12 mouse cellular contexts compared by ENCODE assay signal in genomic region chr8:70278175-70278574, GRCm38 (mm10). TPM values are rescaled to one million over a fixed set of nuclear protein-coding genes. Genes with fewer than 3 reads are reported as not detected.
DNase-seq lines count a peak whose midpoint lies in the region; ATAC-seq lines count a peak whose summit lies in the region.
"Had no signal": no experiment of that assay in that cellular context is flagged by ENCODE, and none has a peak within 500 bp of the region (broad histone marks: within the 10 kb centered on the region; RNA-seq: fewer than 3 reads in every experiment).

No protein-coding gene starts in this region.

- no peaks in the 10 kb centered on the region for H3K9me3 ChIP-seq in heart, embryonic 13.5 days
- no peaks in the 10 kb centered on the region for H3K9me3 ChIP-seq in lung, embryonic 16.5 days (ENCODE audit: control insufficient read depth, low read length)
- no peaks in the 10 kb centered on the region for H3K9me3 ChIP-seq in embryonic facial prominence, embryonic 13.5 days
- H3K9me3 ChIP-seq in liver, embryonic 13.5 days (replicated peaks) = no peaks in the 10 kb centered on the region
- H3K9me3 ChIP-seq: embryonic facial prominence, embryonic 15.5 days; kidney, embryonic 15.5 days had no signal

- no peaks in the 10 kb centered on the region for H3K36me3 ChIP-seq in heart, embryonic 13.5 days
- H3K36me3 ChIP-seq in lung, embryonic 16.5 days (ENCODE audit: control insufficient read depth, insufficient read depth, low read length) = no peaks in the 10 kb centered on the region
- H3K36me3 ChIP-seq in embryonic facial prominence, embryonic 13.5 days = no peaks in the 10 kb centered on the region
- H3K36me3 ChIP-seq in liver, embryonic 13.5 days = no peaks in the 10 kb centered on the region
- H3K36me3 ChIP-seq: embryonic facial prominence, embryonic 15.5 days; kidney, embryonic 15.5 days had no signal

- DNase-seq in heart, postnatal 14 days = no peak
- DNase-seq in lung, postnatal 10 days = no peak
- DNase-seq in liver, embryonic 13.5 days = no peak
- DNase-seq in thymus, postnatal 36 days = no peak
- no peak for DNase-seq in testis, postnatal 10 days (ENCODE audit: low spot score)
- DNase-seq: cerebellum, adult 11-12 months; gastrocnemius, postnatal 10 days had no signal

- H3K27ac ChIP-seq in heart, embryonic 13.5 days (replicated peaks) = no peak overlapping the region; the same call in 1 of the 2 replicates
- no peak overlapping the region for H3K27ac ChIP-seq in lung, embryonic 16.5 days (ENCODE audit: low read length)
- H3K27ac ChIP-seq in embryonic facial prominence, embryonic 13.5 days = no peak overlapping the region
- H3K27ac ChIP-seq in liver, embryonic 13.5 days = peak overlapping the region; percentile 49; the same call in 1 of the 2 replicates
- H3K27ac ChIP-seq: embryonic facial prominence, embryonic 15.5 days had no signal

- peaks cover 49% of the 10 kb centered on the region for H3K4me1 ChIP-seq in heart, embryonic 13.5 days
- peaks cover 7% of the 10 kb centered on the region; the same call in 1 of the 2 replicates for H3K4me1 ChIP-seq in lung, embryonic 16.5 days (replicated peaks; ENCODE audit: control insufficient read depth, insufficient read depth, low read length)
- H3K4me1 ChIP-seq in embryonic facial prominence, embryonic 13.5 days = peaks cover 6% of the 10 kb centered on the region; the same call in 1 of the 2 replicates
- peaks cover 72% of the 10 kb centered on the region for H3K4me1 ChIP-seq in liver, embryonic 13.5 days (replicated peaks)

- no peak for ATAC-seq in heart, embryonic 13.5 days (ENCODE audit: extremely low read depth, insufficient number of reproducible peaks, low FRiP score, low TSS enrichment)
- no peak for ATAC-seq in lung, embryonic 16.5 days (ENCODE audit: low read depth)
- no peak for ATAC-seq in embryonic facial prominence, embryonic 13.5 days (ENCODE audit: insufficient number of reproducible peaks, insufficient read depth, low FRiP score, low TSS enrichment, low read depth)
- ATAC-seq in liver, embryonic 13.5 days (ENCODE audit: low read depth) = no peak

- H3K9ac ChIP-seq in heart, embryonic 13.5 days = peak overlapping the region; percentile 59
- peak overlapping the region; percentile 30; the same call in 1 of the 2 replicates for H3K9ac ChIP-seq in lung, embryonic 16.5 days (ENCODE audit: low read length)
- H3K9ac ChIP-seq in embryonic facial prominence, embryonic 13.5 days = peak overlapping the region; percentile 36; the same call in 1 of the 2 replicates
- H3K9ac ChIP-seq in liver, embryonic 13.5 days = peak overlapping the region; percentile 12; the same call in 1 of the 2 replicates
- H3K9ac ChIP-seq: embryonic facial prominence, embryonic 15.5 days; kidney, embryonic 15.5 days had no signal

- 61% methylated on average over 15 of the region's 15 CpGs for WGBS in heart, embryonic 13.5 days
- WGBS in lung, embryonic 16.5 days = 52% methylated on average over 15 of the region's 15 CpGs
- 65% methylated on average over 15 of the region's 15 CpGs for WGBS in embryonic facial prominence, embryonic 13.5 days
- WGBS in liver, embryonic 13.5 days (ENCODE audit: insufficient replicate concordance) = 41% methylated on average over 15 of the region's 15 CpGs

- H3K27me3 ChIP-seq in heart, embryonic 13.5 days (replicated peaks) = no peaks in the 10 kb centered on the region
- no peaks in the 10 kb centered on the region for H3K27me3 ChIP-seq in lung, embryonic 16.5 days (ENCODE audit: control insufficient read depth, insufficient read depth, low read depth, low read length)
- no peaks in the 10 kb centered on the region for H3K27me3 ChIP-seq in embryonic facial prominence, embryonic 13.5 days
- H3K27me3 ChIP-seq in liver, embryonic 13.5 days = peaks cover 3% of the 10 kb centered on the region; the same call in 1 of the 2 replicates
- H3K27me3 ChIP-seq: embryonic facial prominence, embryonic 15.5 days; kidney, embryonic 15.5 days had no signal

- H3K4me3 ChIP-seq in heart, embryonic 13.5 days = no peak overlapping the region
- no peak overlapping the region for H3K4me3 ChIP-seq in lung, embryonic 16.5 days (ENCODE audit: low read length)
- H3K4me3 ChIP-seq in embryonic facial prominence, embryonic 13.5 days = no peak overlapping the region
- peak overlapping the region; percentile 24 for H3K4me3 ChIP-seq in liver, embryonic 13.5 days (replicated peaks)
- H3K4me3 ChIP-seq: embryonic facial prominence, embryonic 15.5 days; kidney, embryonic 15.5 days had no signal

- intact Hi-C loops in heart, postnatal 14 days (cut with DNase I) = no loop called here

- peak overlapping the region; percentile 7; the same call in 1 of the 2 replicates for H3K4me2 ChIP-seq in heart, embryonic 13.5 days
- H3K4me2 ChIP-seq in lung, embryonic 16.5 days (ENCODE audit: low read depth, low read length) = no peak overlapping the region
- H3K4me2 ChIP-seq in embryonic facial prominence, embryonic 13.5 days = no peak overlapping the region
- peak overlapping the region; percentile 27; the same call in 1 of the 2 replicates for H3K4me2 ChIP-seq in liver, embryonic 13.5 days
- H3K4me2 ChIP-seq: embryonic facial prominence, embryonic 15.5 days; kidney, embryonic 15.5 days had no signal

RNA-seq across cellular contexts. Expression of gene Homer3, which starts 4.5 kb away (rescaled TPM):
- 34.1 and 37.2 TPM in 2 replicates for polyA plus RNA-seq in heart, embryonic 13.5 days (2015; fragmentation: Nextera tagmentation; extraction: Ambion mirVana)
- total RNA-seq in heart, postnatal 14 days (2021) = 10 to 100 TPM; 16.6 to 18.0 TPM
- 60.0 and 66.8 TPM in 2 replicates for polyA plus RNA-seq in lung, embryonic 16.5 days (2015; fragmentation: Nextera tagmentation; extraction: Ambion mirVana)
- polyA plus RNA-seq in embryonic facial prominence, embryonic 13.5 days (2015; fragmentation: Nextera tagmentation; extraction: Ambion mirVana) = 47.3 and 57.5 TPM in 2 replicates
- polyA plus RNA-seq in liver, embryonic 13.5 days (2015; fragmentation: Nextera tagmentation; extraction: Ambion mirVana) = 8.6 and 9.4 TPM in 2 replicates

RNA-seq across cellular contexts. Expression of gene Ddx49, which starts 24.1 kb away (rescaled TPM):
- 32.6 and 34.1 TPM in 2 replicates for polyA plus RNA-seq in heart, embryonic 13.5 days (2015; fragmentation: Nextera tagmentation; extraction: Ambion mirVana)
- 10 to 100 TPM; 28.9 to 29.0 TPM for total RNA-seq in heart, postnatal 14 days (2021)
- 39.6 and 44.8 TPM in 2 replicates for polyA plus RNA-seq in lung, embryonic 16.5 days (2015; fragmentation: Nextera tagmentation; extraction: Ambion mirVana)
- polyA plus RNA-seq in embryonic facial prominence, embryonic 13.5 days (2015; fragmentation: Nextera tagmentation; extraction: Ambion mirVana) = 54.4 and 58.3 TPM in 2 replicates
- 32.4 and 34.1 TPM in 2 replicates for polyA plus RNA-seq in liver, embryonic 13.5 days (2015; fragmentation: Nextera tagmentation; extraction: Ambion mirVana)

RNA-seq across cellular contexts. Expression of gene Cope, which starts 24.1 kb away (rescaled TPM):
- 294 and 344 TPM in 2 replicates for polyA plus RNA-seq in heart, embryonic 13.5 days (2015; fragmentation: Nextera tagmentation; extraction: Ambion mirVana)
- total RNA-seq in heart, postnatal 14 days (2021) = 100 to 1,000 TPM; 160 to 164 TPM
- 325 and 349 TPM in 2 replicates for polyA plus RNA-seq in lung, embryonic 16.5 days (2015; fragmentation: Nextera tagmentation; extraction: Ambion mirVana)
- polyA plus RNA-seq in embryonic facial prominence, embryonic 13.5 days (2015; fragmentation: Nextera tagmentation; extraction: Ambion mirVana) = 315 and 327 TPM in 2 replicates
- 170 and 197 TPM in 2 replicates for polyA plus RNA-seq in liver, embryonic 13.5 days (2015; fragmentation: Nextera tagmentation; extraction: Ambion mirVana)

RNA-seq across cellular contexts. Expression of gene Cers1, which starts 37.4 kb away (rescaled TPM):
- 1.9 and 2.6 TPM in 2 replicates for polyA plus RNA-seq in heart, embryonic 13.5 days (2015; fragmentation: Nextera tagmentation; extraction: Ambion mirVana)
- total RNA-seq in heart, postnatal 14 days (2021) = under 1 TPM; 0.56 to 0.72 TPM
- 2.4 and 3.0 TPM in 2 replicates for polyA plus RNA-seq in lung, embryonic 16.5 days (2015; fragmentation: Nextera tagmentation; extraction: Ambion mirVana)
- polyA plus RNA-seq in embryonic facial prominence, embryonic 13.5 days (2015; fragmentation: Nextera tagmentation; extraction: Ambion mirVana) = 9.3 and 9.4 TPM in 2 replicates
- polyA plus RNA-seq in liver, embryonic 13.5 days (2015; fragmentation: Nextera tagmentation; extraction: Ambion mirVana) = 0.15 and 0.30 TPM in 2 replicates

RNA-seq across cellular contexts. Expression of gene Armc6, which starts 43.9 kb away (rescaled TPM):
- polyA plus RNA-seq in heart, embryonic 13.5 days (2015; fragmentation: Nextera tagmentation; extraction: Ambion mirVana) = 20.6 and 20.7 TPM in 2 replicates
- total RNA-seq in heart, postnatal 14 days (2021) = 1 to 10 TPM; 6.6 to 9.7 TPM
- polyA plus RNA-seq in lung, embryonic 16.5 days (2015; fragmentation: Nextera tagmentation; extraction: Ambion mirVana) = 22.4 and 24.5 TPM in 2 replicates
- 24.8 and 25.9 TPM in 2 replicates for polyA plus RNA-seq in embryonic facial prominence, embryonic 13.5 days (2015; fragmentation: Nextera tagmentation; extraction: Ambion mirVana)
- 17.4 and 18.9 TPM in 2 replicates for polyA plus RNA-seq in liver, embryonic 13.5 days (2015; fragmentation: Nextera tagmentation; extraction: Ambion mirVana)

Comparison
In these comparisons a context has a peak if more than half of its experiments do, and no peak if none do; other contexts are left out.
1. H3K4me2 ChIP-seq: peak in heart, embryonic 13.5 days (single experiment) and liver, embryonic 13.5 days (single experiment); none in lung, embryonic 16.5 days (single experiment) and embryonic facial prominence, embryonic 13.5 days (single experiment).
2. Peak in every context shown above with its lines, with median percentiles within 50 percentile points of each other: H3K9ac ChIP-seq.